Mouse (Mus musculus) c-Kit-negative CD71-positive TER-119-positive erythroid progenitor cells, embryonic 14.5 days (primary cell): ENCODE measurements around the gene Mob3a.

Experiments used
- DNase-seq: peaks from one replicate; pipeline ENCODE4 v3.0.0-alpha.2; 2013; ENCODE audit warnings: low read depth, low spot score

The Mob3a gene

GRCm38 (mm10) chr10:80701721-80702535 lies at the start of gene Mob3a, which contains the start of gene Izumo4:
Mob3a (minus strand) TSS chr10:80701977.
Izumo4 (plus strand) TSS chr10:80702184.
- DNase-seq: peak; percentile 89

GRCm38 (mm10) chr10:80751188-80751832 lies 49.5 kb upstream of the Mob3a start:
- DNase-seq: no peak

GRCm38 (mm10) chr10:80748609-80749008 lies 46.8 kb upstream of the Mob3a start:
- no peak for DNase-seq

GRCm38 (mm10) chr10:80747410-80747809 lies 45.6 kb upstream of the Mob3a start:
- DNase-seq: peak; percentile 61

GRCm38 (mm10) chr10:80744262-80744661 lies 42.5 kb upstream of the Mob3a start:
- DNase-seq: peak; percentile 68

- DNase-seq: peak; percentile 98
Measured at GRCm38 (mm10) chr10:80742180-80742978, 40.6 kb upstream of the Mob3a start, which contains the start of gene Ap3d1. Ap3d1 (minus strand) TSS chr10:80742264.

GRCm38 (mm10) chr10:80741634-80742179 lies 39.9 kb upstream of the Mob3a start:
- DNase-seq: no peak

- DNase-seq: no peak
Measured at GRCm38 (mm10) chr10:80741146-80741545, 39.4 kb upstream of the Mob3a start.

GRCm38 (mm10) chr10:80738657-80739056 lies 36.9 kb upstream of the Mob3a start:
- DNase-seq: no peak

GRCm38 (mm10) chr10:80736731-80737130 lies 35.0 kb upstream of the Mob3a start:
- no peak for DNase-seq

GRCm38 (mm10) chr10:80732611-80733101 lies 30.9 kb upstream of the Mob3a start:
- DNase-seq: no peak

GRCm38 (mm10) chr10:80727369-80728127 lies 25.8 kb upstream of the Mob3a start:
- DNase-seq: no peak

GRCm38 (mm10) chr10:80717281-80717680 lies 15.5 kb upstream of the Mob3a start:
- no peak for DNase-seq

- DNase-seq: no peak
Measured at GRCm38 (mm10) chr10:80710834-80711233, 9.1 kb upstream of the Mob3a start.

- DNase-seq: no peak
Measured at GRCm38 (mm10) chr10:80705479-80705878, 3.7 kb upstream of the Mob3a start.

GRCm38 (mm10) chr10:80705033-80705432 lies 3.3 kb upstream of the Mob3a start:
- no peak for DNase-seq

- DNase-seq: no peak
Measured at GRCm38 (mm10) chr10:80704418-80704817, 2.6 kb upstream of the Mob3a start.

GRCm38 (mm10) chr10:80703643-80704042 lies 1.9 kb upstream of the Mob3a start:
- no peak for DNase-seq

- peak; percentile 82 for DNase-seq
Measured at GRCm38 (mm10) chr10:80702536-80703390, 986 bp upstream of the Mob3a start.

- DNase-seq: no peak
Measured at GRCm38 (mm10) chr10:80700732-80701131, 1.0 kb downstream of the Mob3a start.
